Mouse (Mus musculus) spleen, adult 2 months (tissue): ENCODE results near the gene Sos1.

Experiments
- CTCF ChIP-seq: fragments of 200-500 bp; IDR thresholded peaks from 2 replicates; pipeline ENCODE4 v1.5.1; 2011; ENCODE audit warnings: mild to moderate bottlenecking, inconsistent platforms; ENCODE audit not compliant: insufficient read depth, insufficient read length, insufficient replicate concordance; ENCODE audit errors: extremely low read depth
- POLR2A ChIP-seq: fragments of 200-500 bp; IDR thresholded peaks from 2 replicates; pipeline ENCODE4 v1.6.1; 2011; ENCODE audit warnings: low read depth, low read length, inconsistent platforms

DNA sequence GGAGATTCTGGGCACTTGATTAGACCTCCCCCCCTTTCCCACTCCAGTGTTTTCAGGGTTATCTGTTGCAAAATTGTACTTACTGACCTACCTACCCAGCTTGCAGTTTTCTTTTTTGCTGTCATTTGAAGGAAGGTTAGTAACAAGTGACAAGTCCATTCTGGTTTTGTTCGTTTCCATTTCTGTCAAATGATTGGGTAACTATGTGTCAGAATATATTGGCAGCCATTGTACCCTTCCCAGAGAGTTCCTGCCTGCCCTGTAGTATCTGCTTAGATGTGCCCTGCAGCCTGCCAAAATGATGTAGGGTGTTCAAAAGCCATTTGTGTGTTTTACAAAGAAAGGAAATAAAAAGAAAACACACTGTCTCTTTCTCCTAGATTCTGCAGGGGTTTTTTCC, 94.6 kb downstream of the Sos1 start:
- TF ChIP-seq CTCF (no peak), POLR2A (no peak)
